Mouse (Mus musculus) Muller cell, postnatal 12 days (primary cell): ENCODE results near the gene Nkx2-5.

ENCODE experiments used
- DNase-seq: peaks from one replicate; pipeline ENCODE4 v3.0.0-alpha.2; 2015; ENCODE audit errors: inconsistent ontology term

The Nkx2-5 gene

GRCm38 (mm10) chr17:26850358-26851135, 5.7 kb upstream of the Nkx2-5 start:
- no peak for DNase-seq

- DNase-seq, result no peak
Measured at GRCm38 (mm10) chr17:26849746-26850357, 5.0 kb upstream of the Nkx2-5 start.

DNA sequence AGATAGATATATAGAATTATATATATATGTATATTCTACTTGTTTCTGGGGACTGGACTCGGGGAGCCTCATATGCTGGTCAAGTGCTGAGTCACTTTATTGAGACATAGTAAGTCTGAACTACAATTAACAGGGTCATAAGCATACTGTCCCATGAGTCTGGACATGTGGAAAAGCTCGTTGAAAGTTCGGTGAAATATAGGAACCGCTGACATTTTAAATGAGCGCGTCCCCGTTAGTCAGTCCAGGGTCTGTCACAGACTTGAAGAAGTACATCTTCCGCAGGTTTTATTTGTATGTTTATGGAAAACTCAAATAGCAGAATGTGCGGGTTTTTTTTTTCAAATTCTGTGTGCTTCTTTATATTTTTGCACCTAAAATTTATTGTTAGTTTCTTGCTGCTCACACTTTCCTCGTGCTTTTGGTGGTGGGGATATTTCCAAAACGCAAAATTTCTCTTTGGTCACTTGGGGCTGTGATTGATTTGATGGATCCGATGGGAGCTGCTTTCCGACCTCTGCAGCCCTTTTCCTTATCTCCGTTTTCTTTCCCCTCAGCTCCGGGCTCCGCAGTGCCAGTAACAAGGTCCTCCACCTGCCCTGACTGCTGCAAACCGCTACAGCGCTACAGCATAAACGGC, 4.4 kb upstream of the Nkx2-5 start:
- DNase-seq, result no peak

- no peak for DNase-seq
Measured at GRCm38 (mm10) chr17:26848236-26848635, 3.4 kb upstream of the Nkx2-5 start.

- DNase-seq, result no peak
Measured at GRCm38 (mm10) chr17:26847801-26848200, 3.0 kb upstream of the Nkx2-5 start.

DNA sequence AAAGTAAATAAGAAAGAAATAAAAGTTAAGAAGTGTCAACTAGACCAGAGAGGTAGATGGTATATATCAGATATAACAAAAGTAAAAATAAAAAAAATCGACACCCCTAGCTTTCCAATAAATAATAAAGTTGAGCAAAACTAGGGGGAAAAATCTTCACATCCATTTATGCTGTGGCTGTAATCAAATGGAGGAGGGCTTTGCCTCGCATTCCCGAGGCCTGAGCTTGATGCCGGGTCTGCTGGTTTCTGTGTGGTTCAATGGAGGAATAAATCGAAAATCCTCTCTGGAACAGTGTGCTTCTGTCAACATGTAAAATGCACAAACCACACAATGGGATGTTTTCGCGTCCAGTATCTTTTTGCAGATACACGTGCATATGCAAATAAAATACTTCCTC, 1.6 kb upstream of the Nkx2-5 start:
- DNase-seq, result no peak

GRCm38 (mm10) chr17:26845149-26846050, 591 bp upstream of the Nkx2-5 start:
- DNase-seq, result no peak

DNA sequence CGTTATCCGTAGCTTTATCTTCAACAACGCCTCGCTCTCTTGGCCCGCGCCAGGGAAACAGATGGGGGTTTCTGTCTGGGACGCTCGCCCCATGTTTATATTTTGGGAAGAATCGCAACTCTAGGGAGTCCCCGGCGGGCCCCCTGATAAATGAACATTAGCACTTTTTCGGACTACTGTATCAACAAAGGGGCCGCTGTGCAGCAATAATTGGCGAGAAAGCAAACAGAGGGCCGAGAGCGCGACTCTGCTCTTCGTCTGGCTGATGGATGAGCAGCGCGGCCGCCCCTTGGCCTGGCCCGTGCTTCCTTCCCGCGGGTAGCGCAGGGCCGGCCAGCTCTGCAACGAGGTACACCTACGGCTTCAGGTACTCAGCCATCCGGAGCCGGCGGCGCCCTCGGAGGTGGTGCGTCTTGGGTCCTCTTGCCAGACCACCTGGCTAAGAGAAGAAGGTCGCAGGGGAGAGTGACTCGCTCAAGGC, 398 bp downstream of the Nkx2-5 start:
- no peak for DNase-seq

DNA sequence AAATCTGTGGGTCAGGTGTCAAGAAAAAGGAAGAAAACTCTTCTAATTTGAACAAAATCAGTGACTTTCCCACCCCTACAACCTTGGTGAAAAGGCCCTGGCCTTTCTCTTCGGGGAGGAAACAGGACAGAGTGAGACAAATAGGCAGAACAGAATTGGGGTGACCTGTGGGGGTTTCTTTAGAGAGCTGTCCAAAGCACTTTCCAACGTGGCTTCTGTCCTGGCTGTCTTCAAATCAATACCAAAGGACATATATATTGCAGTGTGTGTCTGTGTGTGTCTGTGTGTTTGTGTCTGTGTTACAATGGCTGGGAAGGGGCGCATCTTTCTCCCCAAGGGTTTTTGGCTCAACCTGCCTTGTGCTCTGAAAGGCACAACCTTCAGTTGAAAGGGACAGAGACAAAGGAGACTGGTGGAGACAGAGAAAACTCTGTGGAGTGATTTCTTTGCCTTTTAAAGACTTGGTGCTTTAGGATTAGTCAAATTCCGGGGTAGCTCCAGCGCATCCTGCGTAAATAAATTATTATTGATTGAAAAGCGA, 1.0 kb downstream of the Nkx2-5 start:
- DNase-seq, result no peak

DNA sequence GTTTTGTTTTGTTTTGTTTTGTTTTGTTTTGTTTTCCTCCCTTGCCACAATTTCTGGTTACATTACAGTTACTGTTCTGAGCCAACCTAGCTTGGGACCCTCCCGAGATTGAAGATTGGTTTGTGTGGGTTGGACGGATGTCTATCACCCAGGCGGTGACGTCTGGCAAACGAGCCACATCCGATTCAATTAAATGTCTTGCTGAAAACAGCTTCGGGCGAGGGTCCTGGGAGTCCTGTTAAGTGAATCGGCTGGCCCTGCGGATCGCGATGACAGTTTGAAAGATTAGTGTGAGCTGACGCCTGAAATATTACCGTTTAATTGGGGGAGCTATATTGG, 1.6 kb downstream of the Nkx2-5 start:
- no peak for DNase-seq

DNA sequence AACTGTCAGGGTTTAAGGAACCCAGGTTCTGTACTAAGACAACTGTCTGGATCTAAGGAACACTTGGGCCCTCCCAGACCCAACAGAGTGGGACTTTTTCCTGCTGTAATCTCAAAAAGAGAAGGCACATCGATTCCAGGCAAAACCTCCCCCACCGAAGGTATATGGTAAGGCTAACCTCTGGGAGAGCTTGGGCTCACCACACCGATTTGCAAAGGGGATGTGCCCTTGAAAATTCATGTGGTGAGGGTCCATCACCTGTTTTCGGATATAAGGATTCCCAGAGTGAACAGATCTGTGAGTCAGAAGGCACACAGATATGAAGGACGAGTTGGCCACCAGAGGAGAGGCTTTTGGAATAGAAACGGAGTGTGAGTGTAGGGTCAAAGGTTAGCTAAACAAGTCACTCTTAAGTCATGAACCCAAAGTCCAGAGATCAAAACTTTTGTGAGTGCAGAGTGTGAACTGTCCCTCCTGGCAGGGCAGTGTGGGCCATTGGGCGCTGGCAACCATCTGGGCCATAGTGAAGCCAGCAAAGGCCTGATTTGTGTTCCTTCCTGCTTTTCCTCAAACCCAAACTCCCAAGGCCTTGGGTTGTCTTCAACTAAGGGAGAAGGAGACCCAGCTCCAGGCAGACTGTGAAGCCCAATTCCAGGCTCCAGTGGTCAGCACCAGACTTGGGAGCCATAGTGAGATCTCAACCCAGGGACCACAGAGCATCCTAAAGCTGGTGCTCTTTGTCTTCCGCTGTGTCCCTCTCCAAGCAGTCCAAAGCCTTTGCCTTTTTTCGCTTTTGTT, 2.2 kb downstream of the Nkx2-5 start:
- DNase-seq, result no peak

DNA sequence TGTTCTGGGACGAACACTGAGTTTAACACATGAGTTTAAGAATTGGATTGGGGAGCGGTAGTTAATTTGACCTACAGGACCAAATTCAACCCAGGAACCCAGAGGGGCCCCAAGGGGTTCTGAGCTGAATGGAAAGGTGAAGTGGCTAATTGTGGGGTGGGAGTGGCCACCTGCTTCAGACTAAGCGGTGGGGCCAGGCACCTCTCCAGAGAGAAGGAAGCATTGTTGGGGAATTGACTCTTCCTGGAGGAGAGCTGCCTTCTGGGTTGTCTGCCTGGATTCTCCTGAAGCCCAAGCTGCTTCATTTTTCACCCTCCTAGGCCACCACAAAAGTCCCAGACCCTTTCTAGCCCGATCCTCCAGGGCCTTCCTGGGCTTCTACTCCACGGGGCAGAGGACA, 2.8 kb downstream of the Nkx2-5 start:
- DNase-seq, result no peak

GRCm38 (mm10) chr17:26840922-26841731, 3.7 kb downstream of the Nkx2-5 start:
- DNase-seq, result no peak

DNA sequence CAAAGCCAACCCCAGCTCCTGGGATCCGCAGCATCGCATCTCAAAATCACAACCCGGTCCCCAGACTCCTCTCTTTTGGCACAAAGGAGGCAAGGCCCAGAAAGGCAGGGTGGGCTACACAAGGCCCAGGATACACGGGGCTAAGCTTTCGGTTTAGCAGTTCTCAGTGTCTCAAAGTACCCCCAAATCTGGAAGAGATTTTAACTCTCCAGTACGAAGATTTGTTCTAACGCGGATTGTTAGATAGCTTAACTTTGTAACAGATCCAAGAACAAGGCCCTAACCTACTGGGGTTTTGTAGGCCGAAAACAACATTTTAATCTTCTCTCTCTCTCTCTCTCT, 4.4 kb downstream of the Nkx2-5 start:
- DNase-seq, result no peak

GRCm38 (mm10) chr17:26839718-26840438, 4.9 kb downstream of the Nkx2-5 start:
- no peak for DNase-seq

- DNase-seq, result no peak
Measured at GRCm38 (mm10) chr17:26838911-26839717, 5.7 kb downstream of the Nkx2-5 start.

GRCm38 (mm10) chr17:26838191-26838910, 6.5 kb downstream of the Nkx2-5 start:
- DNase-seq, result no peak

DNA sequence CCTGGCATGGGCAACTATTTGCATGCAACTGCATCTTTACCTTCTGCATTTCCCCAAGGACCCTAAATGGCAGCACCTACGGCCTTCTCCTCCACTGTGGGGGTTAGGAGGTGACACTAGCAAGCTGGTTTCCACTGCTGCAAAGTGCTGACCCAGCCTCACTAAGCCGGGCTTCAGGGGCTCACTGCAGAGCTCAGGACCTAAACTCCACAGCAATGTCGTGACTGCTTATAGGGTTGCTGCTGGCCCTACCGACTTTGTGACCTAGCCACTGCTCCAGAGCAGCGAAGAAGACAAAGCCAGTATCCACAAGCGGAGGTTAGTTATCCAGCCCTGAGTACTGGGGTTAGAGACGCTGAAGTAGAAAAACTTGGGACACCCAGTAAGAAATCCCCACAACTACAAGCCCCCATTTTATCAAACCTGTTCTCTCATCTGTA, 7.2 kb downstream of the Nkx2-5 start:
- DNase-seq, result no peak
